11 mouse cellular contexts compared by ENCODE assay signal in the genomic region with DNA sequence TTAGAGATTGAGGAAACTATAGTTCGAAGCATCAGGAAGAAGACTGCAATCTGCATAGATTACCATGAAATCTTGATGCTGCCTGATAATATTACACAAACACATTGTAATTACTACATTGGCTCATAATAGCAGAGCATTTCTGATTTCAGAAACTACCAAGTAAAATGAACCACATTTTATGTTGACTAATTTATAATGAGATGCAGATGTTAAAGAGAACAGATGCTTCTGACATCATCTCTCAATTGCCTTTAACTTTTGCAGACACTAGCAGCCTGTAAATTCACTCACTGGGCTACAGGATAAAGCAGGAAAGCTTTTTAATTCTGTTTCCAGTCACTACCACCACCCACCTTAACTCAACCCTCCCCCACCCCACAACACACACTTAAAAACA.
"Had no signal": no experiment of that assay in that cellular context is flagged by ENCODE, and none has a peak within 500 bp of the region (broad histone marks: within the 10 kb centered on the region; RNA-seq: fewer than 3 reads in every experiment).

No protein-coding gene starts in this region.

- H3K9ac ChIP-seq: limb, embryonic 13.5 days; liver, embryonic 14.5 days; midbrain, embryonic 13.5 days; neural tube, embryonic 15.5 days had no signal

- DNase-seq: kidney, postnatal 10 days; kidney, postnatal 4 days; left cerebral cortex, postnatal 4 days; lung, adult 18-20 months; thymus, postnatal 36 days had no signal

- H3K4me2 ChIP-seq: limb, embryonic 13.5 days; midbrain, embryonic 13.5 days; neural tube, embryonic 15.5 days had no signal

- H3K4me3 ChIP-seq: layer of hippocampus, adult 2 months; limb, embryonic 13.5 days; midbrain, embryonic 13.5 days; myocyte; neural tube, embryonic 15.5 days had no signal

- H3K36me3 ChIP-seq: midbrain, embryonic 13.5 days; neural tube, embryonic 15.5 days had no signal

- H3K27ac ChIP-seq: layer of hippocampus, adult 2 months; limb, embryonic 13.5 days; liver, embryonic 14.5 days; midbrain, embryonic 13.5 days; neural tube, embryonic 15.5 days had no signal

- H3K9me3 ChIP-seq: limb, embryonic 13.5 days; midbrain, embryonic 13.5 days; neural tube, embryonic 15.5 days had no signal

- ATAC-seq: midbrain, embryonic 13.5 days had no signal

- H3K27me3 ChIP-seq: limb, embryonic 13.5 days; midbrain, embryonic 13.5 days; neural tube, embryonic 15.5 days had no signal
